Mouse (Mus musculus) intestine, embryonic 15.5 days (tissue): ENCODE data around the gene St3gal4. TPM values are rescaled to one million over a fixed set of nuclear protein-coding genes. Genes with fewer than 3 reads are reported as not detected.
A peak's percentile ranks its signal among the peaks of the same experiment; 100 is the strongest.

Experiments
- ATAC-seq: fragments of 200-750 bp; cut with Nextera tagmentation; 2 replicates; pipeline ENCODE4 v1.8.0; 2017; ENCODE audit warnings: moderate TSS enrichment, moderate library complexity
- H3K27ac ChIP-seq: fragments of 300-500 bp; sonication (generic); 2 replicates; pipeline ENCODE4 v1.5.1; 2015; ENCODE audit warnings: mild to moderate bottlenecking, inconsistent platforms
- H3K27me3 ChIP-seq: fragments of 300-500 bp; sonication (generic); replicated peaks from 2 replicates; pipeline ENCODE4 v1.6.1; 2015; ENCODE audit warnings: inconsistent platforms
- H3K36me3 ChIP-seq: fragments of 300-500 bp; sonication (generic); 2 replicates; pipeline ENCODE4 v1.6.1; 2015; ENCODE audit warnings: inconsistent platforms
- H3K4me1 ChIP-seq: fragments of 300-500 bp; sonication (generic); replicated peaks from 2 replicates; pipeline ENCODE4 v1.6.1; 2015; ENCODE audit warnings: inconsistent platforms
- H3K4me2 ChIP-seq: fragments of 300-500 bp; sonication (generic); replicated peaks from 2 replicates; pipeline ENCODE4 v1.6.1; 2015; ENCODE audit warnings: mild to moderate bottlenecking, inconsistent platforms
- H3K4me3 ChIP-seq: fragments of 300-500 bp; sonication (generic); replicated peaks from 2 replicates; pipeline ENCODE4 v1.5.1; 2015; ENCODE audit warnings: inconsistent platforms
- H3K9ac ChIP-seq: fragments of 300-500 bp; sonication (generic); 2 replicates; pipeline ENCODE4 v1.6.1; 2015; ENCODE audit warnings: inconsistent platforms
- H3K9me3 ChIP-seq: fragments of 300-500 bp; sonication (generic); 2 replicates; pipeline ENCODE4 v1.6.1; 2016; ENCODE audit warnings: inconsistent platforms
- WGBS: fragments of 180-500 bp; shearing (Covaris S2); methylation state at CpG from one replicate; pipeline ENCODE4 v1.1.7; 2015; 5-methylcytosine and 5-hydroxymethylcytosine counted together
- polyA plus RNA-seq: library from polyadenylated mRNA; unstranded; fragments of >200 nt; fragmentation: Nextera tagmentation; extraction: Ambion mirVana; gene quantifications from 2 replicates; pipeline ENCODE4 v1.2.1, GENCODE M21; 2015

Gene St3gal4
- 146 and 161 TPM in 2 replicates for polyA plus RNA-seq

- H3K4me2 ChIP-seq = no peak within 1 kb of the TSS
- H3K9ac ChIP-seq = no peak within 1 kb of the TSS
- peaks cover 20% of the 10 kb centered on the region for H3K4me1 ChIP-seq
- H3K27ac ChIP-seq = no peak within 1 kb of the TSS
- no peak within 1 kb of the TSS for H3K4me3 ChIP-seq
- ATAC-seq = no peak
- no peaks in the 10 kb centered on the region for H3K36me3 ChIP-seq
- 81% methylated on average over 6 of the region's 6 CpGs for WGBS
- H3K9me3 ChIP-seq = no peaks in the 10 kb centered on the region
- no peaks in the 10 kb centered on the region for H3K27me3 ChIP-seq
These were observed at the start of gene St3gal4 for GRCm38 (mm10) chr9:35119168-35119567. St3gal4 (minus strand) TSS chr9:35119268.

- no peak overlapping the region for H3K4me2 ChIP-seq
- H3K9ac ChIP-seq = no peak overlapping the region
- H3K27me3 ChIP-seq = no peaks in the 10 kb centered on the region
- ATAC-seq = no peak
- 56% methylated on average over 9 of the region's 9 CpGs for WGBS
- no peaks in the 10 kb centered on the region for H3K9me3 ChIP-seq
- no peaks in the 10 kb centered on the region for H3K4me1 ChIP-seq
- H3K4me3 ChIP-seq = no peak overlapping the region
- H3K36me3 ChIP-seq = peaks cover 5% of the 10 kb centered on the region; the same call in 1 of the 2 replicates
- H3K27ac ChIP-seq = no peak overlapping the region
These were observed 47.9 kb upstream of the St3gal4 start for GRCm38 (mm10) chr9:35166798-35167635.

GRCm38 (mm10) chr9:35166144-35166797, 47.2 kb upstream of the St3gal4 start:
- Histone ChIP-seq H3K9ac (no peak overlapping the region), H3K36me3 (peaks cover 5% of the 10 kb centered on the region; the same call in 1 of the 2 replicates), H3K4me3 (no peak overlapping the region), H3K27me3 (no peaks in the 10 kb centered on the region), H3K4me1 (no peaks in the 10 kb centered on the region), H3K9me3 (no peaks in the 10 kb centered on the region), H3K4me2 (no peak overlapping the region), H3K27ac (no peak overlapping the region)
- peak; percentile 57 for ATAC-seq
- 43% methylated on average over 3 of the region's 3 CpGs for WGBS

GRCm38 (mm10) chr9:35164142-35164874, 45.2 kb upstream of the St3gal4 start:
- WGBS = 59% methylated on average over 5 of the region's 5 CpGs
- H3K4me2 ChIP-seq = no peak overlapping the region
- H3K36me3 ChIP-seq = no peaks in the 10 kb centered on the region
- no peaks in the 10 kb centered on the region for H3K27me3 ChIP-seq
- H3K4me1 ChIP-seq = no peaks in the 10 kb centered on the region
- no peak overlapping the region for H3K4me3 ChIP-seq
- H3K27ac ChIP-seq = no peak overlapping the region
- peak; percentile 90 for ATAC-seq
- no peaks in the 10 kb centered on the region for H3K9me3 ChIP-seq
- H3K9ac ChIP-seq = no peak overlapping the region

- no peak overlapping the region for H3K27ac ChIP-seq
- H3K4me2 ChIP-seq = no peak overlapping the region
- H3K9me3 ChIP-seq = no peaks in the 10 kb centered on the region
- no peaks in the 10 kb centered on the region for H3K4me1 ChIP-seq
- no peak for ATAC-seq
- H3K36me3 ChIP-seq = no peaks in the 10 kb centered on the region
- H3K27me3 ChIP-seq = no peaks in the 10 kb centered on the region
- 88% methylated on average over 11 of the region's 11 CpGs for WGBS
- H3K9ac ChIP-seq = no peak overlapping the region
- no peak overlapping the region for H3K4me3 ChIP-seq
These were observed 44.1 kb upstream of the St3gal4 start for GRCm38 (mm10) chr9:35163011-35163690.

- Histone ChIP-seq H3K4me3 (no peak overlapping the region), H3K9me3 (no peaks in the 10 kb centered on the region), H3K4me2 (no peak overlapping the region), H3K9ac (no peak overlapping the region), H3K27me3 (no peaks in the 10 kb centered on the region), H3K4me1 (no peaks in the 10 kb centered on the region), H3K36me3 (no peaks in the 10 kb centered on the region), H3K27ac (no peak overlapping the region)
- no peak for ATAC-seq
- WGBS = 86% methylated on average over 7 of the region's 7 CpGs
These were observed 42.7 kb upstream of the St3gal4 start for GRCm38 (mm10) chr9:35161721-35162120.

- H3K9me3 ChIP-seq = no peaks in the 10 kb centered on the region
- no peaks in the 10 kb centered on the region for H3K36me3 ChIP-seq
- 44% methylated on average over 2 of the region's 2 CpGs for WGBS
- H3K4me3 ChIP-seq = no peak overlapping the region
- H3K27me3 ChIP-seq = no peaks in the 10 kb centered on the region
- no peak for ATAC-seq
- H3K9ac ChIP-seq = no peak overlapping the region
- H3K27ac ChIP-seq = no peak overlapping the region
- H3K4me1 ChIP-seq = no peaks in the 10 kb centered on the region
- no peak overlapping the region for H3K4me2 ChIP-seq
These were observed 41.6 kb upstream of the St3gal4 start for GRCm38 (mm10) chr9:35160662-35161061.

- no peak for ATAC-seq
These were observed 39.4 kb upstream of the St3gal4 start for GRCm38 (mm10) chr9:35158477-35158876.

GRCm38 (mm10) chr9:35156862-35157261, 37.8 kb upstream of the St3gal4 start:
- WGBS = 64% methylated on average over 4 of the region's 4 CpGs
- Histone ChIP-seq H3K4me1 (no peaks in the 10 kb centered on the region), H3K4me2 (no peak overlapping the region), H3K27ac (no peak overlapping the region), H3K4me3 (no peak overlapping the region), H3K27me3 (no peaks in the 10 kb centered on the region), H3K9ac (no peak overlapping the region), H3K9me3 (no peaks in the 10 kb centered on the region), H3K36me3 (no peaks in the 10 kb centered on the region)
- ATAC-seq = no peak

More at GRCm38 (mm10) chr9:35158477-35158876, 39.4 kb upstream of the St3gal4 start:
- Histone ChIP-seq H3K9ac (no peak overlapping the region), H3K27ac (no peak overlapping the region), H3K4me3 (no peak overlapping the region), H3K36me3 (no peaks in the 10 kb centered on the region), H3K4me1 (no peaks in the 10 kb centered on the region), H3K4me2 (no peak overlapping the region), H3K27me3 (no peaks in the 10 kb centered on the region), H3K9me3 (no peaks in the 10 kb centered on the region)
- WGBS = 85% methylated on average over 3 of the region's 3 CpGs

- Histone ChIP-seq H3K27me3 (no peaks in the 10 kb centered on the region), H3K9me3 (no peaks in the 10 kb centered on the region), H3K4me3 (no peak overlapping the region), H3K4me2 (no peak overlapping the region), H3K36me3 (no peaks in the 10 kb centered on the region), H3K27ac (0 out of 2 replicates have a peak overlapping the region, but pooled peaks have one; percentile 13), H3K9ac (no peak overlapping the region), H3K4me1 (no peaks in the 10 kb centered on the region)
- WGBS = 81% methylated on average over 5 of the region's 5 CpGs
- peak; percentile 43; the same call in 1 of the 2 replicates for ATAC-seq
These were observed 37.1 kb upstream of the St3gal4 start for GRCm38 (mm10) chr9:35156002-35156710.

GRCm38 (mm10) chr9:35152923-35153322, 33.9 kb upstream of the St3gal4 start:
- WGBS = 87% methylated on average over 1 of the region's 1 CpGs
- Histone ChIP-seq H3K9ac (no peak overlapping the region), H3K4me2 (no peak overlapping the region), H3K9me3 (no peaks in the 10 kb centered on the region), H3K36me3 (no peaks in the 10 kb centered on the region), H3K27ac (no peak overlapping the region), H3K4me1 (no peaks in the 10 kb centered on the region), H3K27me3 (no peaks in the 10 kb centered on the region), H3K4me3 (no peak overlapping the region)
- ATAC-seq = no peak
